Comparison of ENCODE assay signal across 10 mouse cellular contexts in the genomic region with DNA sequence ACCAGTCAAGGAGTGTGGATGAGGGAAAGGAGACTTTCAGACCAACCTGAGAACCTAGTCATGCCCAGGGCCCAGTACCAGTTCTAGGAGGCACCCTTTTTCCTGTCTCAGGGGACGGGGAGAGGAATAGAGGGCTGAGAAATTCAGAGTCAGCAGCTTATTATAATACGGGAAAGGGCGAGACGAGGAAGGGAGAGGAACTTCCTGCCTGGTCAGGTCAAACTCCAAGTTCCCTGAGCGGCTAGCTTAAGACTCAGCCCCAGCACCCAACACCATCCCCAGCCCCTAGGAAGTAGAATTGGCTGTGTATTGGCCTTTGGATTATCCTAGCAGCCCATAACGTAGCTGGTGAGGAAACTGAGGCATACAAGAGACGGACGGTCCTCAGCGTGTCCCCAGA. TPM values are rescaled to one million over a fixed set of nuclear protein-coding genes. Genes with fewer than 3 reads are reported as not detected.
DNase-seq lines count a peak whose midpoint lies in the region; ATAC-seq lines count a peak whose summit lies in the region.
"Had no signal": no experiment of that assay in that cellular context is flagged by ENCODE, and none has a peak within 500 bp of the region (broad histone marks: within the 10 kb centered on the region; RNA-seq: fewer than 3 reads in every experiment).

No protein-coding gene starts in this region.

- H3K27ac ChIP-seq in heart, embryonic 10.5 days: no peak overlapping the region
- H3K27ac ChIP-seq in hindbrain, embryonic 10.5 days: no peak overlapping the region

- peaks cover 25% of the 10 kb centered on the region for H3K4me1 ChIP-seq in heart, embryonic 10.5 days
- peaks cover 33% of the 10 kb centered on the region for H3K4me1 ChIP-seq in hindbrain, embryonic 10.5 days (replicated peaks)

- WGBS in heart, embryonic 10.5 days: 80% methylated on average over 9 of the region's 9 CpGs
- 85% methylated on average over 9 of the region's 9 CpGs for WGBS in hindbrain, embryonic 10.5 days

- intact Hi-C loops in left cerebral cortex, postnatal 10 days (cut with DNase I): no loop called here

- H3K27me3 ChIP-seq in heart, embryonic 10.5 days (ENCODE audit: insufficient read depth, poor library complexity, severe bottlenecking): peaks cover 4% of the 10 kb centered on the region; the same call in 1 of the 2 replicates
- H3K27me3 ChIP-seq in hindbrain, embryonic 10.5 days (ENCODE audit: insufficient read depth, poor library complexity, severe bottlenecking): no peaks in the 10 kb centered on the region
- H3K27me3 ChIP-seq: liver, embryonic 13.5 days had no signal

- DNase-seq in heart, adult 11 months: peak; percentile 96
- DNase-seq in heart, embryonic 10.5 days (ENCODE audit: low spot score): no peak
- DNase-seq in kidney, postnatal 10 days: peak; percentile 71
- DNase-seq in lung, postnatal 25 days (ENCODE audit: low spot score): peak; percentile 35
- DNase-seq in Muller cell, postnatal 12 days (ENCODE audit: inconsistent ontology term): no peak
- no peak for DNase-seq in left cerebral cortex, postnatal 10 days (ENCODE audit: extremely low spot score in 1 of 2, low spot score in 2 of 2)
- DNase-seq in hindbrain, embryonic 10.5 days (ENCODE audit: low spot score): no peak
- DNase-seq: cerebellum, adult 2 months; liver, embryonic 13.5 days had no signal

- no peaks in the 10 kb centered on the region for H3K36me3 ChIP-seq in heart, embryonic 10.5 days
- H3K36me3 ChIP-seq in hindbrain, embryonic 10.5 days: no peaks in the 10 kb centered on the region
- H3K36me3 ChIP-seq: liver, embryonic 13.5 days had no signal

- ATAC-seq in granulocyte monocyte progenitor cell, adult 5-6 weeks (replicated peaks; ENCODE audit: poor library complexity, severe bottlenecking): peak; percentile 50; the same call in 1 of the 2 replicates

- no peak overlapping the region for H3K4me3 ChIP-seq in heart, embryonic 10.5 days
- H3K4me3 ChIP-seq in hindbrain, embryonic 10.5 days: no peak overlapping the region
- H3K4me3 ChIP-seq: liver, embryonic 13.5 days had no signal

- H3K9me3 ChIP-seq in heart, embryonic 10.5 days: no peaks in the 10 kb centered on the region
- no peaks in the 10 kb centered on the region for H3K9me3 ChIP-seq in hindbrain, embryonic 10.5 days
- H3K9me3 ChIP-seq: liver, embryonic 13.5 days had no signal

RNA-seq across cellular contexts. Expression of a gene that starts 0.7 kb away (rescaled TPM):
- polyA plus RNA-seq in heart, embryonic 10.5 days (2016; fragmentation: Nextera tagmentation; extraction: Ambion mirVana): 0.31 and 0.94 TPM in 2 replicates
- total RNA-seq in granulocyte monocyte progenitor cell, adult 5-6 weeks (2014; fragmentation: Nextera tagmentation): 1.1 and 6.9 TPM in 2 replicates
- 0.13 and 2.3 TPM in 2 replicates for total RNA-seq in granulocyte monocyte progenitor cell, adult 5-6 weeks (2017)
- 1 to 10 TPM in 1 of 2 experiments, under 1 TPM in 1; 0.57 to 1.5 TPM for total RNA-seq in left cerebral cortex, postnatal 10 days (2021)
- 0.71 and 6.4 TPM in 2 replicates for polyA plus RNA-seq in hindbrain, embryonic 10.5 days (2016; fragmentation: Nextera tagmentation; extraction: Ambion mirVana)

RNA-seq across cellular contexts. Expression of a gene that starts 18.6 kb away (rescaled TPM):
- polyA plus RNA-seq in heart, embryonic 10.5 days (2016; fragmentation: Nextera tagmentation; extraction: Ambion mirVana): 17.7 and 21.4 TPM in 2 replicates
- 61.8 and 79.0 TPM in 2 replicates for total RNA-seq in granulocyte monocyte progenitor cell, adult 5-6 weeks (2014; fragmentation: Nextera tagmentation)
- 17.0 and 20.7 TPM in 2 replicates for total RNA-seq in granulocyte monocyte progenitor cell, adult 5-6 weeks (2017)
- total RNA-seq in left cerebral cortex, postnatal 10 days (2021): 10 to 100 TPM in 1 of 2 experiments, 1 to 10 TPM in 1; 9.6 to 10.8 TPM
- 12.6 and 15.1 TPM in 2 replicates for polyA plus RNA-seq in hindbrain, embryonic 10.5 days (2016; fragmentation: Nextera tagmentation; extraction: Ambion mirVana)

RNA-seq across cellular contexts. Expression of a gene that starts 45.5 kb away (rescaled TPM):
- polyA plus RNA-seq in heart, embryonic 10.5 days (2016; fragmentation: Nextera tagmentation; extraction: Ambion mirVana): 21.1 and 21.2 TPM in 2 replicates
- 22.2 and 27.5 TPM in 2 replicates for total RNA-seq in granulocyte monocyte progenitor cell, adult 5-6 weeks (2014; fragmentation: Nextera tagmentation)
- 43.9 and 53.9 TPM in 2 replicates for total RNA-seq in granulocyte monocyte progenitor cell, adult 5-6 weeks (2017)
- 100 to 1,000 TPM; 113 to 118 TPM for total RNA-seq in left cerebral cortex, postnatal 10 days (2021)
- polyA plus RNA-seq in hindbrain, embryonic 10.5 days (2016; fragmentation: Nextera tagmentation; extraction: Ambion mirVana): 30.0 and 32.2 TPM in 2 replicates

Comparison
In these comparisons a context has a peak if more than half of its experiments do, and no peak if none do; other contexts are left out.
1. DNase-seq: peak in heart, adult 11 months (single experiment), kidney, postnatal 10 days (single experiment) and lung, postnatal 25 days (single experiment); none in heart, embryonic 10.5 days (single experiment), Muller cell, postnatal 12 days (single experiment), left cerebral cortex, postnatal 10 days (0 of 2) and hindbrain, embryonic 10.5 days (single experiment).